Mouse (Mus musculus) activated CD4-positive, CD25-positive, alpha-beta regulatory T cell, adult 4 months (primary cell): ENCODE results near the gene Plekhm1. TPM values are rescaled to one million over a fixed set of nuclear protein-coding genes. Genes with fewer than 3 reads are reported as not detected.
A peak's percentile ranks its signal among the peaks of the same experiment; 100 is the strongest.

ENCODE experiments used
- ATAC-seq: one replicate; pipeline ENCODE4 v1.8.0; 2017
- polyA plus RNA-seq, 2 experiments: library from polyadenylated mRNA; unstranded; fragments of 100-300 nt; shearing (Covaris generic); gene quantifications; one replicate each; pipeline ENCODE4 v1.2.1; 2017

Plekhm1 gene
- polyA plus RNA-seq, 2 experiments from 2014 or later: 7.0 to 9.3 TPM

- no peak for ATAC-seq
These were observed 18.5 kb downstream of the Plekhm1 start for GRCm38 (mm10) chr11:103394025-103394424.

GRCm38 (mm10) chr11:103387870-103388526 lies 24.5 kb downstream of the Plekhm1 start:
- ATAC-seq: no peak

DNA sequence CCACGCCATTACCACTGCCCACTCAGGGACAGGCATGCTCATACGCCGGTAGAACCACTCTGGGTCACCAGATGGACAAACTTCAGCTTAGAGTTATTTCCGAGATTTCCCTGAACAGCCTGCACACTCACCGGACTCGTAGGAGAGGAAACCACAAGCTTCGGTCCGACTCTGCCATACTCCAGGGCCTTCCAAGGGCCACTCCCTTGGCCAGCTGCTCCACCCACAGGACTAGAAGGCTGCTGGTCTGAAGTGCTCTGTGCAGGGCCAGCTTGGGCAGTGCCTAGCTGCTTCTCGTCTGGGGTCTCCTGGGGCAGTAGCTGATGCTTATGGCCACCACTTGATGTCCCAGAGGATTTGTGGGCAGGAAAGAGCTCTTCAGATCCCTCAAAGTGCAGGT lies 25.7 kb downstream of the Plekhm1 start:
- no peak for ATAC-seq

GRCm38 (mm10) chr11:103381956-103382613 lies 30.4 kb downstream of the Plekhm1 start:
- ATAC-seq: peak; percentile 93

GRCm38 (mm10) chr11:103381505-103381904 lies 31.0 kb downstream of the Plekhm1 start:
- no peak for ATAC-seq

DNA sequence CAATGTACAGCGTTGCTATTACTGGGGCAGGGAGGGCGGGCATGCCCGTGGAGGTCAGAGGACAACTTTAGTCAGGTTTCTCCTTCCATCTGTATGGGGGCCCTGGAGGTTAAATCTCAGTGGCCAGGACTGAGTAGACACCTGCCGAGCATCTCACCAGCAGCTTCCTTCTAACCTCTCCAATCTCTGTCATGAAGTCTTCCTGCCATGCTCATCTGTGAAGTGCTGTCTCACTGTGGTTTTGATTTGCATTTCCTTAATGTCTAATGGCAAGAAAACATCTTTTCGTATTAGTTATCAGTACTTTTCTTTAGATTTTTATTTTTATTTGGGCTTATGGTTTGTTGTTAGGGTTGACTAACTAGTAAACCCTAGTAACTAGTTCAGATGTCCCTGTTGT lies 32.0 kb downstream of the Plekhm1 start:
- no peak for ATAC-seq

GRCm38 (mm10) chr11:103378341-103378740 lies 34.1 kb downstream of the Plekhm1 start:
- ATAC-seq: no peak

DNA sequence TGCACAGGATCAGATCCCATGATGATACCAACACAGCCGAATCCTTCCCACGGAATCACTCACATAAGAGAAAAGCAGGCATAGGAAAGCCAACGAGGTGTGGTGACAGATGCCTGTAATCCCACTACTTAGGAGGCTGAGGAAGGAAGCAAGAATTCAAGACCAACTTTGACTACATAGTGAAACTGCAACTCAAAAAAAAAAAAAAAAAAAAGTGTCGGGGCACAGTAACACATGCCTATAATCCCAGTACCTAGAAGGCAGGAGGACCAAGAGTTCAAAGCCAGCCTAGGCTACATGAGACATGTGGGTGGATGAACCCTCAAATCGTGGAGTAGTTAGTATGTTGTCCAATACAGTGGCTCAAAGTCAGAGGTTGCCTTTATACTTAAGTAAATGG lies 36.7 kb downstream of the Plekhm1 start:
- no peak for ATAC-seq

GRCm38 (mm10) chr11:103375258-103375657 lies 37.2 kb downstream of the Plekhm1 start:
- peak; percentile 76 for ATAC-seq

DNA sequence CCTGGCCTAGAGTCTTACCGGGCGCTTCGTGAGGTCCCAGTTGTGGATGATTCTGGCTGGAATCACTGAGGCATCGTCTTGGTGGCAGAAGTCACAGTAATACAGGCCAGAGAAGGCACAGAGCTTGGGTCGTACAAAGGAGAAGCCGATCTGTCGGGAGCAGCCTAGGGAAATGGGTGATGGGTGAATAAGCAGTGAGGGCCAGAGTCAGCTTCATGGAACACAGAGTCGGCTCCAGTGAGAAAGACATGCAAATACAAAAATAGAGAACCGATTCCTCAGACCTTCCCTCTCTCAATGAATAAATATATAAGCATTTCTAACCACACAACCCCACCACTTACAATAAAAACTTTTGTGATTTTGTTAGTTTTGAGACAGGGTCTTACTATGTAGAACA lies 38.6 kb downstream of the Plekhm1 start:
- ATAC-seq: no peak

DNA sequence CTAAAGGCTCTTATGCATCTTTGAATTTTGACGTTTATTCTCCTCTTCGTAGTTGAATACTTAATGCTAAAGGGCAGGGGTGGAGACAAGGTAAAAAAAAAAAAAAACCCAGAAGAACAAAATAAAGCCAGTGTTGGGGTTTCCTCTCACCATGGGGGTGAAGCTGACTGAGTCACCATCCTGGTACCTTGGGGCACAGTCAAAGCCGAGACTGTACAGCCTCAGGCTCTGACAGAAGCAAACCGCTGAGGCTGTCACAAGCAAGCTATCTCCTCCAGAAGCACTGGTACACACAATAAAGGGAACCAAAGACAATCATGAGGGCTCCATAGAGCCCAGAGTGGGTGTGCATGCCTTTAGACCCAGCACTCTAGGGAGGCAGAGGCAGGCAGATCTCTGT lies 39.9 kb downstream of the Plekhm1 start:
- peak; percentile 21 for ATAC-seq

- ATAC-seq: no peak
These were observed 40.4 kb downstream of the Plekhm1 start for GRCm38 (mm10) chr11:103372068-103372467.

- ATAC-seq: no peak
These were observed 41.3 kb downstream of the Plekhm1 start for GRCm38 (mm10) chr11:103371222-103371539.

DNA sequence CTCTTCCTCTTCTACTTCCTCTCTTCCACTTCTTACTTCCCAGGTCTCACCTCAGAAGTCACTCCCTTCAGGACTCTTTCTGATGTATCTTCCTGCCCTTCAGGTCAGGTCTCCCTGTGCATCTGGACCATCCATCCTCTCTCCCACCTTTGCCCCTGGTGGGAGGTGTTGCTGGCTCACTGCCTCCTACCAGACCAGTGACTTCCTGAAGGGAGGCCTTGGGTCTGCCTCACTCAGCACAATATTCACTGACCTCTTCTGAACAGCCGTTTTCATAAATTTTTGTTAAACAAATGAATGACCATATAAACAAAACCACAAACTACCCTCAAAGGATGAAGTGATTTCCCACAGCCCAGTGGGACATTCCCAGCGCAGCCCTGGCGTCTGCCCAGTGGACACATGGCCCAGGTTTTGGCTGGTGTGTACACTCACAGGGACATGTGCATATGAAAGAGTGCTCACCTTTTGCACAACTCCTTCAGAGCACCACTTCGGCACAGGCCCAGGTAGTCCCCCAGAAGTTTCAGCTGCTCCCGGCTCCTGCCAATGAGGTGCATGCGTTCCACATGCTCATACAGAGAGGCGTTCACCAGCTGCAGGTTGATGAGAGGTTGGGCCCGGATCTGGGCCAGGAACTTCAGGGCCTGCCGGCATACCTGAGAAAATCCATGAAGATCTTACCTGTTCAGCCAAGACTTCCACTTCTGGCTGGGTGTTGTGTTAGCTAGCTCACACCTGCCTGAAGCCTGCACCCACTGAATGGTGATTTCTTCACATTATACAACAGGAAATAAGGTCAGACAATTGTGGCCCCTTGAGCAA lies 41.9 kb downstream of the Plekhm1 start:
- ATAC-seq: no peak

- ATAC-seq: no peak
These were observed 47.0 kb downstream of the Plekhm1 start for GRCm38 (mm10) chr11:103365530-103365929.

GRCm38 (mm10) chr11:103365022-103365421 lies 47.5 kb downstream of the Plekhm1 start:
- no peak for ATAC-seq

- no peak for ATAC-seq
These were observed 48.2 kb downstream of the Plekhm1 start for GRCm38 (mm10) chr11:103364335-103364734.

- peak; percentile 60 for ATAC-seq
These were observed 49.0 kb downstream of the Plekhm1 start, which contains the start of gene Arhgap27 for GRCm38 (mm10) chr11:103363214-103364148. Arhgap27 (minus strand) TSS chr11:103363692.

- ATAC-seq: no peak
These were observed 49.8 kb downstream of the Plekhm1 start for GRCm38 (mm10) chr11:103362521-103363181.

- ATAC-seq: no peak
These were observed 50.4 kb downstream of the Plekhm1 start for GRCm38 (mm10) chr11:103362054-103362432.

- ATAC-seq: no peak
These were observed 51.0 kb downstream of the Plekhm1 start for GRCm38 (mm10) chr11:103361396-103362053.
